Mouse (Mus musculus) megakaryocyte, embryonic 14.5 days (primary cell): ENCODE measurements around the gene Bcas2.

ENCODE experiments used
- FLI1 ChIP-seq: IDR thresholded peaks from 2 replicates; pipeline ENCODE4 v1.6.1; 2012; ENCODE audit warnings: low read length, inconsistent platforms, mixed read lengths
- GATA1 ChIP-seq: IDR thresholded peaks from 3 replicates; pipeline ENCODE4 v1.6.1; 2012; ENCODE audit warnings: mixed read lengths, low read length, inconsistent platforms, borderline replicate concordance

DNA sequence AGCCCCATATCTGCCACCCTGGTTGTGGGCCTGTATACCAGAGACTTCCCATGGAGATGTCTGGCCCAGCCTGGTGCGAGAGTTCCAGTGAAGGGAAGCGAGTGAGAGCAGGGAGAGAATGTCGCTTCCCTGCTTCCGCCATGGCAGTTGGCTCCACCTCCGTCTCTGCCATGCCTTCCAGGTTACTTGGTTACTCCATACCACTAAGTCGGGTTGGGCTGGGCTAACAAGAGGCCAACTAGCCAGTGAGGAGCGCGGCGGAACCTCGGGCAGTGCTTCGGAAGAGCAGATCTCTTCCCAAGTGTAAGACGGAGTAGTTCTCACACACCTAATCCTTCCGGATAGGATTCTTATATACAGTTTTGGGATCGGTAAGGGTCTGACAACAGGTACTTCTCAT is 11.4 kb downstream of the Bcas2 start:
- TF ChIP-seq GATA1 = no peak
- TF ChIP-seq FLI1 = no peak
